Mouse (Mus musculus): ENCODE data around the gene Ddx17.

Ddx17 gene

DNA sequence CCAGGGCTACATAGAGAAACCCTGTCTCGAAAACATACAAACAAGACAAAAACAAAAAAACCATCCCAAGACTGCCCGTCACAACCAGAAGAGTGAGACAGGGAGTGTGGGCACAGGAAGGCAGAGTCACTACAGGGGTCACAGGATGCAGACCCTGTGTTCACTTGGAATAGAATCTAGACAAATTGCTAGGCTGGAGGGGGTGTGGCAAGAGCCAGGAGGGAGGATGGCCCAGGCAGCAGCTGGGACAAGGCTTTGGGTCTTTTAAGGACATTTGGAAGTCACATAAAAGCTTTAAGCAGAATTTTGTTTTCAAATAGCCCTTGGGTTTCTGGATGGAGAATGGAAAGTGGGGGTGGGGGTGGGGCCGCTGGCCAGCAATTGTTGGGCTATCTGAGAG lies 28.0 kb downstream of the Ddx17 start:
- ATAC-seq (ENCODE audit: low TSS enrichment) = no peak

- no peak for ATAC-seq (ENCODE audit: low TSS enrichment)
These were observed 28.8 kb downstream of the Ddx17 start for GRCm38 (mm10) chr15:79517710-79518109.

GRCm38 (mm10) chr15:79516171-79517096 lies 30.1 kb downstream of the Ddx17 start, which contains the start of gene Kdelr3:
Gene Kdelr3 (plus strand): TSS chr15:79516411.
- ATAC-seq (ENCODE audit: low TSS enrichment) = peak; percentile 26

DNA sequence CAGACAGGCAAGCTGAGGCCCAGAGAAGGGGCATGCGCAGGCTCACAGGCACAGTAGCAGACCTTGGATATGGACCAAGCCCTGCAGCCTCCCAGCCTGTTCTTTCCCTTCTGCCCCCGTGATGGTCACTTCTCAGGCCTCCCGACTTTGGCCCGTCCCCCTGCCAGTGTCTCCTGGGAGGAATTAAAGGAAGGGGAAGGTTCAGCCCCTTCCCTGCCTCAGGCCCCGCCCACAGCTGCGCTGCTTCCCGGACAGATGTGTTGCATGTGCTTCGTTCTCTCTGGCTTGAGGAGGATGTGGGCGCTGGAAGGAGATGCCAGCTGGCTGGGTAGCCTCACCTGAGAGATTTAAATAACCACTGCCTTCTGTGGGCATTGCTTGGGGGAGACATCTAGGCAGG lies 32.6 kb downstream of the Ddx17 start:
- ATAC-seq (ENCODE audit: low TSS enrichment) = no peak

DNA sequence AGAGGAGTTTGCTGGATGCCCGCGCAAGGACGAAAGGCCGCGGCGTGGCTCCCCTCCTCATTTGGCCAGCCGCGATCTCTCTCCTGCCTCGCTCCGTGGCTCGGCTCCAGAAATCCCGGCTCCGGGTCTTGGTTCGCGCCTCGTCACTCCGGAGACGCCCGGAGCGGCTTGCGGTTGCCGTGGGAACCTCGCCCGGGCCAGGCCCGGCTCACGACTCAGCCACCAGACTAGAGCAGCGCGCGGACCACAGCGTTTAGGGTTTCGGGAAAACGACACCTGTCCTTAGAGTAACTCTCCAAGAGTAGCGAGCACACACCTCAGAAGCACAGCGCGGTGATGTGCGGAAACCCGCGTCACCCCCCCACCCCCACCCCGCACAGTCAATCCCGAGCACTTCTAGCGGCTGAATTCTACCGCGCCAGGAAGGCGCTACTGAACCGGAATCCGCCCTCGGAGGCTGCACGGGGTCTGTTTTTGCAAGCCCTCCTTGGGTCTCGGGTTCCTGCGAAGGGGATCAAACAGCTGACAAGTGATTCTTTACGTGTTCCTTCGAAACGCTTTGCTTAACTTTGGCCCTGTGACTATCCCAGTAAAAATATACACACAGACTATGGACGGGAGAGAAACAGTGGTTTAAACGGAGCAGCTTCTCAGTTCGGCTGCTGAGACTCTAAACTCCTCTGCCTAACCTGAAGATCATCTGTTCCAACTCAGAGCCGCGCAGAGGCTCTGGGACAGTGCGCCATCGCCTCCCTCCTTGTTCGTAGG lies 34.8 kb downstream of the Ddx17 start:
- peak; percentile 59; the same call in 1 of the 2 replicates for ATAC-seq (ENCODE audit: low TSS enrichment)

DNA sequence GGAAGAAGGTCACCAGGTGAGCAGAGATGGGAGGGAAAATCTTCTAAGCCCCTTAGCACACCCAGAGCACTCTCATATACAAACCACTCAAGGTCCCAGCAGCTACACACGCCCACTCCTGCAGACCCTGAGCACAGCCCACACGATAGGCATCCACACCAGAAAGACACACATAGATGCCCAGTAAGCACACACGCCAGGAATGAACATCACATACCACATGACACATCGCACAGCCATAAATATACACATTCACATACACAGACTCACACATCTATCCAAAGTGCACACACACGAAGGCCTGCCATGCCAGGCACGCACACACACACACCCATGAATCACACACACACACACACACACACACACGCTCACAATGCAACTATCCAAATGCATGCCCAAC lies 36.1 kb downstream of the Ddx17 start:
- ATAC-seq (ENCODE audit: low TSS enrichment) = no peak

DNA sequence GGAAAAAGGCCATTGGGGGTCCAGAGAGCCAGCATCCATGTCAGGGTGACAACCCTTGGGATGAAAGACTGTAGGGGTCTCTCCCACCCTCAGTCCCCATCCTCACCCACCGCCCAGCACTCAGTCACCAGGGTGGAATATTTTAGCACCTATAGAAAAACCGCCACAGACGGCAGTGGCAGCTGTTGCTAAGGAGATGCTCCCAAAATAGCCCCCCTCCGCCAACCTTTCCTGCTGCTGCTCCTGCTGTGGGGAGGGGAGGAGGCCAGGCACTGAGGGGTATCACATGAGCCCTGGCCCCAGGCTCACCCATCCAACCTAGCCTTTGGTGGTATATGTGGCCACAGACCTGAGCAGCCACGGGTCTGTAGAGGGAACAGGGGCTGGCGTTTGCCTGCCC lies 36.5 kb downstream of the Ddx17 start:
- ATAC-seq (ENCODE audit: low TSS enrichment) = peak; percentile 31; the same call in 1 of the 2 replicates

- peak; percentile 9; the same call in 1 of the 2 replicates for ATAC-seq (ENCODE audit: low TSS enrichment)
These were observed 39.3 kb downstream of the Ddx17 start for GRCm38 (mm10) chr15:79507055-79507828.

- ATAC-seq (ENCODE audit: low TSS enrichment) = no peak
These were observed 40.1 kb downstream of the Ddx17 start for GRCm38 (mm10) chr15:79506460-79506859.

GRCm38 (mm10) chr15:79505616-79506283 lies 40.8 kb downstream of the Ddx17 start:
- ATAC-seq (ENCODE audit: low TSS enrichment) = no peak

GRCm38 (mm10) chr15:79504707-79505452 lies 41.7 kb downstream of the Ddx17 start, which contains the start of gene Kcnj4:
Gene Kcnj4 (minus strand): TSS chr15:79505241.
- ATAC-seq (ENCODE audit: low TSS enrichment) = no peak

- ATAC-seq (ENCODE audit: low TSS enrichment) = no peak
These were observed 43.1 kb downstream of the Ddx17 start for GRCm38 (mm10) chr15:79503438-79503837.

- peak; percentile 36 for ATAC-seq (ENCODE audit: low TSS enrichment)
These were observed 43.6 kb downstream of the Ddx17 start for GRCm38 (mm10) chr15:79502891-79503341.

GRCm38 (mm10) chr15:79500110-79500509 lies 46.4 kb downstream of the Ddx17 start:
- no peak for ATAC-seq (ENCODE audit: low TSS enrichment)

DNA sequence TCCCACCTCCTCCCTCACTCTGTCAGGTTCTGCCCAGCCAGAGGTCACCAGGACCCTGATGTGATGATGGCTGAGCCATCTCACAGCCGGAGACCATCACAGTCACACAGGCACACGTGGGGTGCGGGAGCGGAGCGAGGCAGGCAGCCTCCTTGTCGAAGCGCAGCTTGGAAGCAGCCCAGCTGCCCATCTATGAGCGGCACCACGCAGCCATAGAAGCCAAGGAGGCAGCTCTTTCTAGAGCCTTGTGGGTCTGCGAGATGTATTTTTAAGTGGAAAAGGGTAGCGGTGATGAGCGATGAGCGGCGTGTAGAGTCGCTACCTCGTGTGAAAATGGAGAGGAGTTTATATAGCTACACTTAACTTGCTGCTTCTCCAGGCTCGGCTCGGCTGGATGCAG lies 53.0 kb downstream of the Ddx17 start:
- peak; percentile 69 for ATAC-seq (ENCODE audit: low TSS enrichment)

GRCm38 (mm10) chr15:79489463-79489862 lies 57.1 kb downstream of the Ddx17 start:
- ATAC-seq (ENCODE audit: low TSS enrichment) = no peak

DNA sequence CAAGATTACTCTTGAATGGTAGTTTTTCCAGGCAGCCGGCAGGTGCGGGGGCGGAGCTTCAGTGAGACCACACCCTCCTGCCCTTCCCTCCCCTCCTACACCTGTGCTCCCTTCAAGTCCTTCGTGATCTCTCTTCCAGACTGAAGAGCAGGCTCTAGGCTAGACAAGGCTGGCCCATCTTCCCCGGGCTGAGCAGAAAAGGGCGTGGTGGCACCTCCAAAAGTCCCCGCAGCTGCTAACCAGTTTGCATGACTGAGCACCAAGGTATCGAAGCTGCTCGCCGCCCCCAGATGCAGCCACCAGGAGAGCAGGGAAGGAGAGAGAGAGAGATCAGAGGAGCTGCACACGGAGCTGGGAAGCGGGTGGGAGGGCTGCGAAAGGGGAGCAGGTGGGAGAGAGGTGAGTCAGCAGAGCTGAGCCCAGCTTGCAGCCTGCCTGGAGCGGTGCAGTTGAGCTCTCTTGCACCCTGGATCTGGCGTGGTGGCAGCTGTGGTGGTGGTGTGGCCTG lies 65.3 kb downstream of the Ddx17 start:
- ATAC-seq (ENCODE audit: low TSS enrichment) = peak; percentile 83

Data from frontal cortex, adult (tissue).